Mouse (Mus musculus) kidney, embryonic 16.5 days (tissue): Measurements from ENCODE around the gene Wif1. TPM values are rescaled to one million over a fixed set of nuclear protein-coding genes. Genes with fewer than 3 reads are reported as not detected.

Source experiments
- ATAC-seq: fragments of 200-750 bp; cut with Nextera tagmentation; 2 replicates; pipeline ENCODE4 v1.8.0; 2017; ENCODE audit warnings: moderate TSS enrichment; ENCODE audit not compliant: low FRiP score, low TSS enrichment
- H3K27ac ChIP-seq: fragments of 300-500 bp; sonication (generic); 2 replicates; pipeline ENCODE4 v1.5.1; 2014; ENCODE audit warnings: low read length
- H3K27me3 ChIP-seq: fragments of 300-500 bp; sonication (generic); 2 replicates; pipeline ENCODE4 v1.6.1; 2014; ENCODE audit warnings: low read length, control low read depth, mixed read lengths; ENCODE audit not compliant: insufficient read depth
- H3K36me3 ChIP-seq: fragments of 300-500 bp; sonication (generic); 2 replicates; pipeline ENCODE4 v1.6.1; 2014; ENCODE audit warnings: low read length, control low read depth, mixed read lengths; ENCODE audit not compliant: insufficient read depth
- H3K4me1 ChIP-seq: fragments of 300-500 bp; sonication (generic); 2 replicates; pipeline ENCODE4 v1.6.1; 2014; ENCODE audit warnings: low read length, control low read depth, mixed read lengths; ENCODE audit not compliant: insufficient read depth
- H3K4me2 ChIP-seq: fragments of 300-500 bp; sonication (generic); replicated peaks from 2 replicates; pipeline ENCODE4 v1.6.1; 2014; ENCODE audit warnings: low read depth, low read length
- H3K4me3 ChIP-seq: fragments of 300-500 bp; sonication (generic); 2 replicates; pipeline ENCODE4 v1.5.1; 2014; ENCODE audit warnings: mild to moderate bottlenecking, low read length
- H3K9ac ChIP-seq: fragments of 300-500 bp; sonication (generic); replicated peaks from 2 replicates; pipeline ENCODE4 v1.6.1; 2014; ENCODE audit warnings: low read length
- H3K9me3 ChIP-seq: fragments of 300-500 bp; sonication (generic); 2 replicates; pipeline ENCODE4 v1.6.1; 2016; ENCODE audit warnings: low read length, control low read depth
- WGBS: fragments of 180-500 bp; shearing (Covaris S2); extraction: QIAGEN DNeasy Blood & Tissue Kit; methylation state at CpG from one replicate; pipeline ENCODE4 v1.1.7; 2014; 5-methylcytosine and 5-hydroxymethylcytosine counted together
- polyA plus RNA-seq: library from polyadenylated mRNA; unstranded; fragments of >200 nt; fragmentation: Nextera tagmentation; extraction: Ambion mirVana; gene quantifications from 2 replicates; pipeline ENCODE4 v1.2.1, GENCODE M21; 2015

The Wif1 gene
- polyA plus RNA-seq, 1 experiment from 2014 or later: 3.1 TPM

DNA sequence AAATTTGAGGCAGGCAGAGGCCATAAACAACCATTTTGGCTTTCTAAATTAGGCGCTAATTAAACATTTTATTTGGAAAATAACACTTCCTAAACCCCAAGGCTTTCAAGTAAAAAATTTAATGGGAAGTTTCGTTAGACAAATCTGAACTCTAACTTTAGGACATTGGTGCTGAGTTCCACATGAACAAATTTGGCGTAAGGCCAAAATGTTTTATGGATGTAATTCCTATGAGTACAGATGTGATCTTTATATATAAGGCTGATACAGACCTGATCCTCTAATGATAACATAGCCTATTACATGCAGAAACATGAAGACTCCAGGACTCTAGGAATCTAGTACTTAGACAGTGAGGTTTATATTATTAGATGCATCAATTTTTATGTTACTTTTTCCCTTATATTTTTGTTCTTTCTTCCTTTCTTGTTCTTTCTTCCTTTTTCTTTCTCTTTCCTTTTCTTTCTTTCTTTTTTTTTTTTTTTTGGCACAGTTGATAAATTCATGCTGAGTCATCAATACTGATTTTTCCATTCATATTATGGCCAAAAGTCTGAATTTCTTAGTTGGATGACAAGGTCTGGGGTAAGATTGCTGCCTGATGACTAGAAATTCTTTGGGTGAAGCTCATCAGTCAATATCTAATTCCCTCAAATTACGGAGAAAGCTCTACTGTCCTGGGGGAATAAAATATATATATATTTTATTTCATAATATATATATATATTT, 5.0 kb downstream of the Wif1 start:
- H3K9ac ChIP-seq: no peak overlapping the region
- H3K27me3 ChIP-seq: peaks cover 33% of the 10 kb centered on the region
- ATAC-seq: no peak
- H3K27ac ChIP-seq: no peak overlapping the region
- H3K4me3 ChIP-seq: no peak overlapping the region
- no peaks in the 10 kb centered on the region for H3K9me3 ChIP-seq
- H3K4me2 ChIP-seq: no peak overlapping the region
- H3K4me1 ChIP-seq: peaks cover 8% of the 10 kb centered on the region
- H3K36me3 ChIP-seq: no peaks in the 10 kb centered on the region
- WGBS: 69% methylated on average over 4 of the region's 4 CpGs

DNA sequence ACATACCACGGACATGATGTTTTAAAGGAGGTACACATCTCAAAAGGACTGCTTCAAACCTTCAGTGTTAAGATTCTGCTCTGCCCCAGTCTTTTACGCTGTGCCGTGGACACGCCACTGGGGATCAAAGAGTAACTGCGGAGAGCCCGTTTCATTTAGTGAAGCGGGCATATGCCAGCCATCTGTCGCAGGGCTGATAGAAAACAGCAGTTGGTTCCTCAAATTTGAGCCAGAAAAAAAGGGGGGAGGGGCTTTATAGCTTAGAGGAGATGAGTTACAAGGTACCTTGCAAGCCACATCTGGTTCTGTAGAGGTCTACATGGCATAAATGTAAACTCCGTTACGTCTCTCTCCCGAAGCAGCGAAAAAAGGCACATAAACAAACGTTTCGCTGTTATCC, 7.2 kb downstream of the Wif1 start:
- WGBS: 55% methylated on average over 14 of the region's 14 CpGs
- no peak for ATAC-seq

GRCm38 (mm10) chr10:121047440-121047839, 13.7 kb downstream of the Wif1 start:
- Histone ChIP-seq H3K4me2 (no peak overlapping the region), H3K4me1 (no peaks in the 10 kb centered on the region), H3K9me3 (no peaks in the 10 kb centered on the region), H3K36me3 (no peaks in the 10 kb centered on the region), H3K4me3 (no peak overlapping the region), H3K27ac (no peak overlapping the region), H3K27me3 (no peaks in the 10 kb centered on the region), H3K9ac (no peak overlapping the region)
- no peak for ATAC-seq
- WGBS: 80% methylated on average over 10 of the region's 10 CpGs

More for the DNA sequence above, 7.2 kb downstream of the Wif1 start:
- Histone ChIP-seq H3K9ac (no peak overlapping the region), H3K4me2 (no peak overlapping the region), H3K27ac (no peak overlapping the region), H3K4me1 (no peaks in the 10 kb centered on the region), H3K36me3 (no peaks in the 10 kb centered on the region), H3K27me3 (peaks cover 17% of the 10 kb centered on the region), H3K9me3 (no peaks in the 10 kb centered on the region), H3K4me3 (no peak overlapping the region)

GRCm38 (mm10) chr10:121052076-121052475, 18.3 kb downstream of the Wif1 start:
- no peaks in the 10 kb centered on the region for H3K9me3 ChIP-seq
- H3K27ac ChIP-seq: no peak overlapping the region
- WGBS: 89% methylated on average over 6 of the region's 6 CpGs
- no peak overlapping the region for H3K4me2 ChIP-seq
- H3K27me3 ChIP-seq: no peaks in the 10 kb centered on the region
- no peak overlapping the region for H3K9ac ChIP-seq
- no peaks in the 10 kb centered on the region for H3K36me3 ChIP-seq
- ATAC-seq: no peak
- H3K4me3 ChIP-seq: no peak overlapping the region
- peaks cover 17% of the 10 kb centered on the region for H3K4me1 ChIP-seq

DNA sequence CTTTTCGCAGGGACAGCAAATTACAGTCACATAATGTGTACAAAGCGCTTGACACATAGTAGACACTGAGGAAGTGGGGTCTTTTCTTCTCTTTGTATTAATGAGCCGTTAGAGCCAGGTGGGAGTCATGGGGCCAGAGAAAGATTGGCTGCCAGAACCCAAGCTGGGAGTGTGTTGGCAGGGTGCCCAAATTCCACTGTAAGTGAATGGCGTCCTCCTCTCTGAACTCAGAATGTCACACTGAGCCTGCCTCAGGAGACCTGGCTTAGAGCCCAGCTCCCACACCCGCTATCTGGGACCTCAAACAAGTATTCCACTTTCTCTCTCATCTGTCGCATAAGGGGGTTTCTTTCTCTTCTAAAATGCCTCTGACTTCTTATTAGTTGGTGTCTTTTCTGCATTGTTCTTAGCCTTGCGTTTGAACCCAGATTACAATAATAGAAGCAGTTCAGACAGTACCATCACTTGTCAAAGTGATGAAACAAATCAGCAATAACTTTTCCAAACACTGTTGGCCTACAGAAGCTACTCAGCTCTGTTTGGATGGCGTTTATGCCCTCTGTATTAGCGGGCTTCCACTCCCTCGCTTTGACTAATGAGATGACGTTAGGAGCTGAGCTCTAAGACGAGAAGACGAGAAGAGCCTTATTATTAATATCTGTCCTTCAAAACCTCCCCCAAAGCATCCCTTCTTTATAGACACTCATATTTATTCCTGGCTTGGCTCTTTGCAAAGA, 21.9 kb downstream of the Wif1 start:
- no peak overlapping the region for H3K4me3 ChIP-seq
- no peaks in the 10 kb centered on the region for H3K27me3 ChIP-seq
- peak overlapping the region; percentile 36; the same call in 1 of the 2 replicates for H3K27ac ChIP-seq
- H3K9ac ChIP-seq: no peak overlapping the region
- 23% methylated on average over 13 of the region's 13 CpGs for WGBS
- H3K4me1 ChIP-seq: peaks cover 17% of the 10 kb centered on the region
- H3K36me3 ChIP-seq: no peaks in the 10 kb centered on the region
- H3K9me3 ChIP-seq: no peaks in the 10 kb centered on the region
- peak overlapping the region; percentile 28 for H3K4me2 ChIP-seq
- ATAC-seq: peak; percentile 87

GRCm38 (mm10) chr10:121056823-121057222, 23.1 kb downstream of the Wif1 start:
- Histone ChIP-seq H3K27ac (no peak overlapping the region), H3K36me3 (no peaks in the 10 kb centered on the region), H3K4me1 (peaks cover 17% of the 10 kb centered on the region), H3K4me3 (no peak overlapping the region), H3K27me3 (no peaks in the 10 kb centered on the region), H3K9me3 (no peaks in the 10 kb centered on the region), H3K9ac (no peak overlapping the region), H3K4me2 (no peak overlapping the region)
- WGBS: 72% methylated on average over 6 of the region's 6 CpGs
- no peak for ATAC-seq

DNA sequence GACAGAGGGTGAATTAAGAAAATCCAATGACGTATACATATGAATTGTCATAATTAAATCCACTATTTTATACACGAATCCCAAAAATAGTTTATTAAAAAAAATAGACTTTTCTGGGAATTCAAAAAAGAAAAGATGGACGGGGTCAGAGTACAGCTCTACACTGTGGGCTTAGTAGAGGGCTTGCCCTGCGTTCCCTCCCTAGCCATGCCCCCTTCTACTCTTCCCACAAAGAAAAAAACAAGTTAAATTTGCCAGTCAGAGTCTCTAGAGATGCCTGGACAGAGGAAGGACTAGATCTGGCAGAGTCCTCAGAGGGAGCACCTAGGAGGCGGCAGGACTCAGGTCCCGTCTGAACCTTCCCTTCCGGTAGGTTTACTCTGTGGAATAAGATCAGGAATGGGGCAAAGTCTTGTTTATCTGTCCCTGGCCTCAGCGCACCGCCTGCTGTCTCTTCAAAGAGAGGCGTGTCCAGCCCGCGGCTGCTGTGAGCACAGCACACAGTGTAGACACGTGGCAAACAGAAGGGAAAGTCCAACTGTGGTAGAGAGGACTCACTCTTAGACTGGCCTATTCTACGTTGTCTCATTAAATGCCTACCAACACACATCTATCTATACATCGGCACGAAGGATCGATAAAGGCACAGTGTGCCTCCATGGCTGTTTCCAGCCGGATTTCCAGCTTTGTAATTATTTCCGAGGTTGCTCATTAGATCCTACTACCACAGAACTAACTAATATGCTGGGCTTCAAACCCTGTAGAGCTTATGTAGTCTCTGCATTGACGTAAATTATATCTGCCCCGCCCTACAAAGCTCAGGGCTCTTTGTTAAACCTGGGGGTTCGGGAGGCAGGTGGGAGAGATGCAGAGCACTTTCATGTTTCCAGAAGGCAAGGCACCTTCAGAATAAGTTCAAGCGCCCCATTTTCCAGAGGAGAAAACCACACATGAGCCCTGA, 25.6 kb downstream of the Wif1 start:
- Histone ChIP-seq H3K27ac (no peak overlapping the region), H3K36me3 (no peaks in the 10 kb centered on the region), H3K4me2 (no peak overlapping the region), H3K9me3 (no peaks in the 10 kb centered on the region), H3K27me3 (no peaks in the 10 kb centered on the region), H3K4me3 (no peak overlapping the region), H3K4me1 (peaks cover 17% of the 10 kb centered on the region), H3K9ac (no peak overlapping the region)
- WGBS: 82% methylated on average over 23 of the region's 23 CpGs
- ATAC-seq: peak; percentile 64; the same call in 1 of the 2 replicates

GRCm38 (mm10) chr10:121061336-121061835, 27.6 kb downstream of the Wif1 start:
- Histone ChIP-seq H3K4me1 (peaks cover under 1% of the 10 kb centered on the region; the same call in 1 of the 2 replicates), H3K9me3 (no peaks in the 10 kb centered on the region), H3K9ac (no peak overlapping the region), H3K27ac (no peak overlapping the region), H3K27me3 (no peaks in the 10 kb centered on the region), H3K4me3 (no peak overlapping the region), H3K36me3 (no peaks in the 10 kb centered on the region), H3K4me2 (no peak overlapping the region)
- no peak for ATAC-seq
- 87% methylated on average over 5 of the region's 5 CpGs for WGBS

- Histone ChIP-seq H3K27me3 (no peaks in the 10 kb centered on the region), H3K4me2 (no peak overlapping the region), H3K36me3 (no peaks in the 10 kb centered on the region), H3K27ac (no peak overlapping the region), H3K9ac (no peak overlapping the region), H3K9me3 (no peaks in the 10 kb centered on the region), H3K4me1 (no peaks in the 10 kb centered on the region), H3K4me3 (no peak overlapping the region)
- ATAC-seq: no peak
- 74% methylated on average over 8 of the region's 8 CpGs for WGBS
These were observed 28.9 kb downstream of the Wif1 start for GRCm38 (mm10) chr10:121062704-121063103.
